Comparison of ENCODE assay signal across 29 mouse cellular contexts in genomic region chr13:6597801-6598200, GRCm38 (mm10). TPM values are rescaled to one million over a fixed set of nuclear protein-coding genes. Genes with fewer than 3 reads are reported as not detected.
DNase-seq lines count a peak whose midpoint lies in the region; ATAC-seq and TF ChIP-seq lines count a peak whose summit lies in the region.
"Had no signal": no experiment of that assay in that cellular context is flagged by ENCODE, and none has a peak within 500 bp of the region (broad histone marks: within the 10 kb centered on the region; RNA-seq: fewer than 3 reads in every experiment).

No protein-coding gene starts in this region.

- H3K9ac ChIP-seq in ES-E14 (ENCODE audit: insufficient read depth, low read depth, low read length, poor library complexity, severe bottlenecking), result no peak overlapping the region
- no peak overlapping the region for H3K9ac ChIP-seq in heart, embryonic 15.5 days
- H3K9ac ChIP-seq: forebrain, embryonic 13.5 days; hindbrain, embryonic 13.5 days; liver, embryonic 15.5 days; lung, embryonic 14.5 days; midbrain, embryonic 15.5 days had no signal

- H3K9me3 ChIP-seq in heart, embryonic 10.5 days, result no peaks in the 10 kb centered on the region
- H3K9me3 ChIP-seq in ES-E14 (ENCODE audit: control insufficient read depth, insufficient read depth, low read depth, low read length), result no peaks in the 10 kb centered on the region
- no peaks in the 10 kb centered on the region for H3K9me3 ChIP-seq in heart, embryonic 15.5 days (replicated peaks)
- H3K9me3 ChIP-seq: forebrain, embryonic 13.5 days; hindbrain, embryonic 13.5 days; liver, embryonic 15.5 days; midbrain, embryonic 10.5 days; midbrain, embryonic 15.5 days had no signal

- peak; percentile 83 for ATAC-seq in heart, embryonic 15.5 days (replicated peaks; ENCODE audit: insufficient number of reproducible peaks, insufficient read depth, low FRiP score, low read depth)
- ATAC-seq: activated CD4-positive, CD25-positive, alpha-beta regulatory T cell, adult 4 months; CD4-positive, CD25-positive, alpha-beta regulatory T cell, adult 4 months; forebrain, embryonic 13.5 days; intestine, embryonic 16.5 days; midbrain, embryonic 15.5 days had no signal

- peak; percentile 16 to 30 for DNase-seq in heart, adult 18-20 months
- no peak for DNase-seq in heart, embryonic 10.5 days (ENCODE audit: low spot score)
- DNase-seq in ES-E14 (ENCODE audit: low read depth, low spot score), result no peak
- DNase-seq in heart, postnatal 4 days, result peak; percentile 41
- no peak for DNase-seq in thymus, postnatal 14 days
- DNase-seq in right cerebral cortex, postnatal 25 days, result no peak
- DNase-seq: adrenal gland, adult 2 months; adrenal gland, postnatal 36 days; cerebellum, adult 2 months; cerebellum, postnatal 14 days; gastrocnemius, postnatal 25 days; kidney, adult 8-10 months; kidney, postnatal 4 days; lung, embryonic 14.5 days; lung, postnatal 14 days; right cerebral cortex, postnatal 4 days; thymus, adult 18-20 months; thymus, postnatal 36 days had no signal

- H3K27me3 ChIP-seq in heart, embryonic 10.5 days (ENCODE audit: insufficient read depth, poor library complexity, severe bottlenecking), result no peaks in the 10 kb centered on the region
- no peaks in the 10 kb centered on the region for H3K27me3 ChIP-seq in heart, embryonic 15.5 days
- H3K27me3 ChIP-seq: forebrain, embryonic 13.5 days; hindbrain, embryonic 13.5 days; liver, embryonic 15.5 days; midbrain, embryonic 15.5 days had no signal

- no peaks in the 10 kb centered on the region for H3K4me1 ChIP-seq in heart, embryonic 10.5 days
- H3K4me1 ChIP-seq in ES-E14 (ENCODE audit: control insufficient read depth in 2 of 2, insufficient read depth in 2 of 2, low read length in 2 of 2, poor library complexity in 1 of 2), result no peaks in the 10 kb centered on the region
- no peaks in the 10 kb centered on the region; the same call in 1 of the 2 replicates for H3K4me1 ChIP-seq in heart, embryonic 15.5 days (replicated peaks)
- H3K4me1 ChIP-seq: forebrain, embryonic 13.5 days; hindbrain, embryonic 13.5 days; liver, embryonic 15.5 days; midbrain, embryonic 10.5 days; midbrain, embryonic 15.5 days had no signal

- H3K27ac ChIP-seq in heart, embryonic 10.5 days, result no peak overlapping the region
- peak overlapping the region; percentile 40; the same call in 1 of the 2 replicates for H3K27ac ChIP-seq in ES-E14 (ENCODE audit: insufficient read depth, low read depth, low read length, poor library complexity, severe bottlenecking)
- peak overlapping the region; percentile 57 for H3K27ac ChIP-seq in heart, embryonic 15.5 days
- H3K27ac ChIP-seq: forebrain, embryonic 13.5 days; hindbrain, embryonic 13.5 days; kidney, postnatal 0 days; liver, embryonic 15.5 days; midbrain, embryonic 10.5 days; midbrain, embryonic 15.5 days; stomach, postnatal 0 days had no signal

- no peak overlapping the region for H3K4me2 ChIP-seq in heart, embryonic 15.5 days
- H3K4me2 ChIP-seq: forebrain, embryonic 13.5 days; hindbrain, embryonic 13.5 days; liver, embryonic 15.5 days; lung, embryonic 14.5 days; midbrain, embryonic 15.5 days had no signal

- in situ Hi-C loops in ES-E14 (cut with MboI; ENCODE audit: low sequenced_read_pairs in 2 of 2, unreplicated experiment in 2 of 2), result no loop called here

- WGBS in heart, embryonic 10.5 days, result 77% methylated on average over 16 of the region's 16 CpGs
- 53% methylated on average over 16 of the region's 16 CpGs for WGBS in heart, embryonic 15.5 days

- H3K36me3 ChIP-seq in heart, embryonic 10.5 days, result peaks cover 63% of the 10 kb centered on the region
- H3K36me3 ChIP-seq in ES-E14 (ENCODE audit: control insufficient read depth, insufficient read depth, low read length, poor library complexity, severe bottlenecking), result peaks cover 40% of the 10 kb centered on the region
- peaks cover 25% of the 10 kb centered on the region; the same call in 1 of the 2 replicates for H3K36me3 ChIP-seq in heart, embryonic 15.5 days
- H3K36me3 ChIP-seq: liver, embryonic 15.5 days; midbrain, embryonic 10.5 days had no signal

- no peak overlapping the region for H3K4me3 ChIP-seq in heart, embryonic 10.5 days
- H3K4me3 ChIP-seq in ES-E14 (ENCODE audit: insufficient read depth in 1 of 2, low read depth in 1 of 2, low read length in 2 of 2, poor library complexity in 1 of 2, severe bottlenecking in 1 of 2), result no peak overlapping the region
- no peak overlapping the region for H3K4me3 ChIP-seq in heart, embryonic 15.5 days
- H3K4me3 ChIP-seq: forebrain, embryonic 13.5 days; hindbrain, embryonic 13.5 days; liver, embryonic 15.5 days; midbrain, embryonic 10.5 days; midbrain, embryonic 15.5 days had no signal

TF ChIP-seq in ES-E14, 5 proteins besides CTCF, POLR2A, EP300 and RAD21:
- TF ChIP-seq HCFC1 (IDR thresholded peaks at IDR 0.05; ENCODE audit: borderline replicate concordance, insufficient read depth, low read length), result no peak
- TF ChIP-seq ZC3H11A (IDR thresholded peaks at IDR 0.05; ENCODE audit: borderline replicate concordance, low read depth, low read length), result no peak
- no peak for TF ChIP-seq ZNF384 (IDR thresholded peaks at IDR 0.05; ENCODE audit: low read depth, low read length)
- no peak for TF ChIP-seq MAFK (IDR thresholded peaks at IDR 0.05; ENCODE audit: insufficient read depth, low read depth, low read length)
- no peak for TF ChIP-seq CHD2 (IDR thresholded peaks at IDR 0.05; ENCODE audit: low read depth, low read length)

RNA-seq across cellular contexts. Expression of gene Pitrm1, which starts 49.9 kb away (rescaled TPM):
- total RNA-seq in heart, adult 18-20 months (2021), result 10 to 100 TPM; 52.5 to 56.3 TPM
- 86.1 and 93.6 TPM in 2 replicates for polyA plus RNA-seq in heart, embryonic 10.5 days (2016; fragmentation: Nextera tagmentation; extraction: Ambion mirVana)
- 95.7 and 113 TPM in 2 replicates for total RNA-seq in ES-E14 (2012; rRNA removed)
- 60.1 and 71.6 TPM in 2 replicates for polyA plus RNA-seq in heart, embryonic 15.5 days (2015; fragmentation: Nextera tagmentation; extraction: Ambion mirVana)
- 10 to 100 TPM; 65.3 to 73.8 TPM for total RNA-seq in heart, postnatal 4 days (2021)

RNA-seq across cellular contexts. Expression of gene Pfkp, which starts 50.8 kb away (rescaled TPM):
- 10 to 100 TPM; 34.3 to 38.6 TPM for total RNA-seq in heart, adult 18-20 months (2021)
- 121 and 191 TPM in 2 replicates for polyA plus RNA-seq in heart, embryonic 10.5 days (2016; fragmentation: Nextera tagmentation; extraction: Ambion mirVana)
- 154 and 300 TPM in 2 replicates for total RNA-seq in ES-E14 (2012; rRNA removed)
- polyA plus RNA-seq in heart, embryonic 15.5 days (2015; fragmentation: Nextera tagmentation; extraction: Ambion mirVana), result 172 and 191 TPM in 2 replicates
- 100 to 1,000 TPM in 1 of 2 experiments, 10 to 100 TPM in 1; 96.3 to 107 TPM for total RNA-seq in heart, postnatal 4 days (2021)

Comparison
In these comparisons a context has a peak if more than half of its experiments do, and no peak if none do; other contexts are left out.
1. DNase-seq: peak in heart, adult 18-20 months (2 of 2) and heart, postnatal 4 days (single experiment); none in heart, embryonic 10.5 days (single experiment), ES-E14 (single experiment), thymus, postnatal 14 days (single experiment) and right cerebral cortex, postnatal 25 days (single experiment).